Mouse (Mus musculus) ovary, postnatal 10 days (tissue): ENCODE results near the gene Gnaq.
"Not testable (repeated sequence)": the region's sequence is repeated elsewhere in the genome, so short reads cannot be mapped to it uniquely, and the experiment has no call there.

Experiments
- DNase-seq: peaks from one replicate; pipeline ENCODE4 v3.0.0; 2022; ENCODE audit warnings: low spot score

Gnaq gene

GRCm38 (mm10) chr19:16259786-16260434, 127.3 kb downstream of the Gnaq start:
- no peak for DNase-seq

DNA sequence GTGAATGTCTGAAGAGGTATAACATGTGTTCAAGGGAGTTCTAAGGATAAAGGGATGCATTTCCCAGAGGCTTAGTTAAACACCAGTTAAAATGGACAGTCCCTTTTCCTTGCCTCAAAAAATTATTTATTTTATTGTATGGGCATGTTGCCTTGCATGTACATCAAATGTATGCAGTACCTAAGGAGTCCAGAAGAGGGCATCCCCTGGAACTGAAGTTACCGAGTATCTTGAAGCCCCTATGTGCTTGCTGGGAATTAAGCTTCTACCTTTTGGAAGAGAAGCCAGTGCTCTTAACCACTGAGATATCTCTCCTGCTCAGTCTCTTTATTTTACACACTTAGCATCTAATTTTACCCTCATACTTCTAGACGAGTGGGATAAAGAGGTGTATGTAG, 127.8 kb downstream of the Gnaq start:
- DNase-seq, result no peak

DNA sequence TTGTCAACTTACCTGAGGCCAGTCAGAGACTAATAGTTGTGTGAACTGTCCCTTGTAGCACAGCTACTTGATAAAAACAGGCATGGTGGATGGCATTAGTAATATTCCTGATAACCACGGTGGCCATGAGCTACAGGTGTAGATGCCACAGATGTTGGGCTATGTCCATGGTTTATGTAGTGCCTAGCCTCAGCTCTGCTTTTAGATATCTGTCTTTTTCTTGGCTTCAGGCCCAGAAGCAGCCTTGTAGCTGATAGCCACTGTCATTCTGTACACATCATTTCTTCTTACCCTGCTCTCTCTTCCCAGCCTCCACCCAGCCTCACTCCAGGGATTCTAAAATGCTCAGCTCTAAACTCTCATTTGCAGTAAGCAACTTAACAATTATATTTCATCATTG, 128.3 kb downstream of the Gnaq start:
- no peak for DNase-seq

DNA sequence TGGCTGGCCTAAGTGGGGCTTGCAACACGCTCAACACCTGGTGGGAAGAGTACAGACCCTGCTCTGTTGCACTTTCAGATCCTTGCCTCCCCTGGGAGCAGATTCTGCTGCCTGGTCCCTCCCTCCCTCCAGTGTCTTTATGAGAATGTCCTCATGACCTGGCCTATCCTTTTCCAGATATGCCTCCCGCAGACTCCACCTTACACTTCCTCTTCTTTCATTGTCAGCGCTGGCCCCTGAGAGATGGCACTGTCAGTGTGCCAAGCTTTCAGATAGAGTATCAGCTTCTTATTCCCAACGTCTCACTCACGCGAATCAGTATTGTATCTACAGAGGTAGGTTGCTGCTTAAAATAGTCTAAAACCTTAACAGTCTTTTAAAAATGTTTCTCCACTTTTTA, 129.0 kb downstream of the Gnaq start:
- no peak for DNase-seq

- no peak for DNase-seq
Observed at GRCm38 (mm10) chr19:16262340-16262739, 129.7 kb downstream of the Gnaq start.

DNA sequence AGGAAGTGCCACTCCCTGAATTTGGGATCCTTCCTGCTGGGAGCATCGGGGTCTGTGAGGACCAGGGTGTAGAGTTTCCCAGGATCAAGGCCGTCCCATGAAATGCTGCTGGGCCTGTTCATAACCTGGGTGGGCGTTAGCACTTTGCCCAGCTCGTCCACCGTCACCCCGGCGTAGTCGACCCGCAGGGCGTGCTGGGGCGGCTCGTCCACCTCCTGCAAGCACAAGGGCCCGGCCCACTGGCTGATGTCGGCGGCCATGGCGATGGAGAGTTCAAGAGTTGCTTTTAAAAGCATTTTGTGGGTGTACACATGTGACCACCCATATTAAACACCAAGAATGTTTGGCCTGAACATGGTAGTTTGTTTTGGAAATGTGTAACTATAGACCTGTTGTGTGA, 134.7 kb downstream of the Gnaq start:
- not testable (repeated sequence) for DNase-seq

GRCm38 (mm10) chr19:16270236-16270635, 137.6 kb downstream of the Gnaq start:
- no peak for DNase-seq

DNA sequence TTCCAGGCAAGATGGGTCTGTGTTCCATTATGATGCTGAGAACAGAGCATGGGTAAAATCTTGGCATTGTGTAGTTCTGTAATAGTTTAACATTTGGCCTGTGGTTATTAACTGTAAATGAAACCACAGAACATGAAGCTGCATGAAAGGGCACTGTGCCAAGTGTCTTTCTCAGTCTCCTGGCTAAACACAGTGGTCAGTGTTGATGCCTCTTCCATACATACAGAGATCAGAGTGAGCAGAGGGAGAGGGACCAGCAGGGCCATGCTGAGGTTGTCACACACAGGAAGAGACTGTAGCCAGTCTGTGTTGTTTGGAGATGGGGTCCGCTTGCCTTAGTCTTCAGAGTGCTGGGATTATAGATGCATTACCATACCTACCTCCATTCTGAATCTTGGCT, 138.4 kb downstream of the Gnaq start:
- DNase-seq, result no peak

- DNase-seq, result no peak
Observed at GRCm38 (mm10) chr19:16273021-16273420, 140.4 kb downstream of the Gnaq start.

DNA sequence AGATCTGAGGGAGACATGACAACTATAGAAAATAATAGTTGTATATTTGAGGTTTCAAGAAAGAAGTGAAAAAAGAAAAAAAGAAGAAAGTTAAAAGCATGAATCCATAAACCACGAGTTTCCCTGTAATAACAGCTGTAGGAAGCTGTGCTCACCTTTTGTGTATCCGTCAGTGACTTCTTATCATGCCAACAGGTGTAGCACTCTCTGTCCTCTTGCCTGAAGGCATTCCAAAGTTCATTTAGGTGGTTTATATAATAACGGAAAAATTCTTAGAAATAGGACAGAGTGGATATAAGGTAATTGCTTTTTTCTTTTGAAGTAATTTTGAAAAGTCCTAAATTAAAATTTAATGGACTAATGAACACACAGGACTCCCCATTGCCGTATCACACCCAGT, 147.6 kb downstream of the Gnaq start:
- no peak for DNase-seq

GRCm38 (mm10) chr19:16285051-16286028, 152.7 kb downstream of the Gnaq start:
- no peak for DNase-seq

DNA sequence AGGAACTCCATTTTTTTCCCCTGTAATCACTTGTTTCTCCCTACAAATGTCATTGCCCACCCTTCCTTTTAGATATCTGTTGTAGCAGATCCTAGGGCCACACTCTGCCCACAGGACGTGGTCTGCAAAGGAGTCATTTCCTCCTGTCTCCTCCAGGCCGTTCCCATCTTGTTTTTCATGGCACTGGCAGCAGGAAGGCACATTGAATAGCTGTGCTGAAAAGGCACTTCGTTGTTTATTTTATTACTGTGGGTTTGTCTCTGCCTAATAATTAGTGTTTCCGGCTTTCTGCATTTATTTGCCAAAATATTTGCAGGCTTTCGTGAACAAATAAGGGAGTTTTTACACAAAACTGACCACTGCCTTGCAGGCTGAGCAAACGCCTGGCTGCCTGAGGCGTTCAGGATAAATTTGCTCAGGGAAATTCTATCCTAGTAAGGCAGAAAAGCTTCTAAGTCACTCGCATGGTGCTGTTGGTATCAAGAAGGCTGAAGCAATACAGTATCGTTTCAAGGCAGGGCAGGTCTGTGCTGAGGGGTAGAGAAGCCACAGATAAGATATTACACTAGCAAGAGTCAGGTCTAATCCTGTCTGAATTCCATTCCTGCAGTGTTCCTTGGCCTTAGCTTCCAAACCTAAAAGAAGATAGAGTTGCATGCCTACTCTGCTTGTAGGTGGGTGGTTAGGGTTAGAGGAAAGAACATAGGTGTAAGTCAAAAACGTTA, 154.0 kb downstream of the Gnaq start:
- DNase-seq, result no peak

GRCm38 (mm10) chr19:16287307-16287706, 154.7 kb downstream of the Gnaq start:
- no peak for DNase-seq

GRCm38 (mm10) chr19:16287971-16288370, 155.3 kb downstream of the Gnaq start:
- DNase-seq, result no peak

DNA sequence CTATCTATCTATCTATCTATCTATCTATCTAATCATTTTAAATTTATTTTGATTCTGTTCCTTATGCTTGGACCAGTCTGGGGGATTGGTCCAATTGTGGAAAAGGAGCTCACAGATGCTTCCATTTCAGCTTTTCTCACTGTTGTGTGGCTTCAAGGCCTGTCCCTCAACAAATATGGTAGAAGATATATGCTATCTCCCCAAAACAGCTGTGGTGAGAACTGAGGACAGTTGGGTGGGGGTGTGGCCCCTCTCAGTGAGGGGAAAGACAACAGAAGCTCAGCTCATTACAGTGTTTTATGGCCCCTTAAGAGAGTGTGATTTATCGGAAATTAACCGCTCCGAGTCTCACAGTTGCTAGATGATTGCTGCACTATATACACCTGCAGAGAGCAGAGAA, 158.5 kb downstream of the Gnaq start:
- DNase-seq, result no peak

- DNase-seq, result no peak
Observed at GRCm38 (mm10) chr19:16292056-16292608, 159.5 kb downstream of the Gnaq start.

DNA sequence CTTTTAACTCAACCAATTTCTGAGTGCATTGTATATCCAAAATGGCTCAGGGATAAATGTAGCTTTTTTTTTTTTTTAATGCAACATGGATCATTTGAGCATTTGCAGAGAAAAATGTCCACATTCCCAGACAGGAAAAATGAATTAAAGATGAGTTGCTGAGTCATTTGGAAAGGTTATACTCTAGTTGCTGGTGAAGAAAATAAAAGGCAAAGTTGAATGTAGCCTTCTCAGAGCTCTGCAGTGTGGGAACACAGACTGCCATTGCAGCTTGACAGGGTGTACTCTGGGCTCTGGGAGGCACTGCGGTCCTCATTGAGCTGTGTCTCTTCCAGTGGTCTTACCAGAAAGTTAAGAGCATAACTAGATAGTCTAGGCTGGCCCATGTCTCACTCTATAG, 160.3 kb downstream of the Gnaq start:
- DNase-seq, result no peak

GRCm38 (mm10) chr19:16300413-16300812, 167.8 kb downstream of the Gnaq start:
- DNase-seq, result no peak

DNA sequence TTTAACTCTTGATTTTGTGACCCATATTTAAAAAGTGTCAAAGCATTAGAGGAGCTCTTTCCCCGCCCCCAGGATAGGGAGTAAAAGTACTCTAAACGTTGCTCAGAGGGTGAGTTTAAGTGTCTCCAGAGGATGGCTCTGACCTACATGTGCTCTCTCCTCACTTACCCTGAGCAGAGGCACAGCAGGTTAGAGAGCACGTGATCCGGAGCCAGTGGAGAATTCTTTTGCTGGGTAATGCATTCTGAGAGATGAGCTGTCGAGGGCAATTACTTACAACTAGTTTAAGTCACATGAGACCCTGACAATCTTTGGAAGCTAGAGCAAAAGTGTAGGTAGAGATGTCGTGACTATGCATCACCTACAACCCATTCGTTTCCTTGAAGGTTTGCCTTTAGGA, 168.7 kb downstream of the Gnaq start:
- no peak for DNase-seq

- DNase-seq, result no peak
Observed at GRCm38 (mm10) chr19:16309031-16309430, 176.4 kb downstream of the Gnaq start.

- DNase-seq, result no peak
Observed at GRCm38 (mm10) chr19:16314295-16314821, 181.7 kb downstream of the Gnaq start.

DNA sequence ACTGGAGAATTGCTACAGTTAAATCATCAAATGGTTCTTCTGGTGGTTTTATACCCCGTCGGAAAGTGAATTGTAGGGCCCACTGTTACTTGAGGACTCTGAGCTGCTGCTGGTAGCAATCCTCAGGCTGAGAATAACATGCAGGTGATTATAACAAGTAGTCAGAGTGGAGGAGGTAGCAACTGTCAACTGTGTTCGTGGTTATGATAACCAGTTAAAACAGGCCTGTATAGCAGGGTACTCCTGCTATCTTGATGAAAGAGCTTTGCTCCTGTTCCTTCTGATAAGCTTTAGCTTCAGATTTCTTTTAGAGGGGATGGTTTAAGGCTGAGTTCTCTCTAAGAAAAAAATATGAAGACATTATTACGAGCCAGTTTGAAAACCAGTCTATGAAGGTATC, 182.9 kb downstream of the Gnaq start:
- DNase-seq, result no peak
